Mouse (Mus musculus): ENCODE data around the gene Clps. TPM values are rescaled to one million over a fixed set of nuclear protein-coding genes. Genes with fewer than 3 reads are reported as not detected.
A peak's percentile ranks its signal among the peaks of the same experiment; 100 is the strongest.

Clps gene
- total RNA-seq, 2 experiments from 2014 or later: not detected

GRCm38 (mm10) chr17:28521920-28522319 is 38.6 kb downstream of the Clps start:
- no peak for TF ChIP-seq CTCF (conservative IDR thresholded peaks at IDR 0.05)
- Histone ChIP-seq H3K4me3 (peak overlapping the region; percentile 84), H3K27ac (peak overlapping the region; percentile 100)
- DNase-seq (ENCODE audit: low spot score in 2 of 2): no peak

DNA sequence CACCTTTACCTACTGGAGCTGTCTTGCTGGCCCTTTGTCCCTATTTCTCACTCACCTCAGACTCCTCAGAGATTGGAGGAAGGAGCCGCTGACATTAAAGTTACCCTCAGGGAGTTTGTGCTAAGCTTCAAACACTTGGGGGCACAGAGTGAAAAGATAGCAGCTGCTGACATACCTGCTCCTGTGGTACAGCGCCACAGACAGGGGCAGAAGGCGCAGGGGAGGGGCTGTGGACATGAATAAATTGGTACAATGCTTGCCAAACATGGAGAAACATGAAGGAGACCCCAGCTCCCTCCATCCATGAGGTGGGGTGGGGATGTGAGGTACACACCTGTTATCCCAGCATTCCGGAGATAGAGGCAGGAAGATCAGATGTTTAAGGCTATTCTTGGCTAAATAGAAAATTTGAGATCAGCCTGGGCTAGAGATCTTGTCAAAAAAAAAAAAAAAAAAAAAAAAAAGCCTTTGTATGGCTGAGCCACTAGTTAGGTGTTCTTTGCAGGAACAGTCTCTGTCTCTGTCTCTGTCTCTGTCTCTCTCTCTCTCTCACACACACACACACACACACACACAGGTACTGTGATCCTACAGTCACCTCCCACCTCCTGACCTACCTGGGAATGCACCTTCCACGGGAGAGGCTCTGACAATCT is 39.4 kb downstream of the Clps start:
- Histone ChIP-seq H3K4me3 (no peak overlapping the region), H3K27ac (peak overlapping the region; percentile 100)
- TF ChIP-seq CTCF (conservative IDR thresholded peaks at IDR 0.05): no peak
- DNase-seq (ENCODE audit: low spot score in 2 of 2): no peak

- Histone ChIP-seq H3K27ac (peak overlapping the region; percentile 100), H3K4me3 (no peak overlapping the region)
- TF ChIP-seq CTCF (conservative IDR thresholded peaks at IDR 0.05): no peak
- no peak for DNase-seq (ENCODE audit: low spot score in 2 of 2)
Observed at GRCm38 (mm10) chr17:28520561-28520960, 40.0 kb downstream of the Clps start.

DNA sequence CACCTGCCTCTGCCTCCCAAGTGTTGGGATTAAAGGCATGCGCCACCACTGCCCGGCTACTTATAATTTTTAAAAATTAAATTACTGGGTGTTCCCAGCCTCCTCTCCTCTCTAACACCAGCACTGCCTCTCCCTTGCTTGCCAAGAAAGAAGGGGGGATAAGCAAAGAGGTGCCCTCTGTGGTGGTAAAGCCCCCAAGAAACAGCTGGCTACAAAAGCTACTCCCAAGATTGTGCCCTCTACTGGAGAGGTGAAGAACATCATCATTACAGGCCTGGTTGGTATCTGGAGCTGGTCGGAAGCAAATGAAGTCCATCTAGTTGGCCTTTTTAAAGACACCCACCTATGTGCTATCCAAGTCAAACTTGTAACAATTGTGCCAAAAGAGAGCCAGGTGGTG is 40.7 kb downstream of the Clps start:
- H3K27ac ChIP-seq: peak overlapping the region; percentile 100; the same call in 1 of the 2 replicates
- no peak overlapping the region for H3K4me3 ChIP-seq
- no peak for DNase-seq (ENCODE audit: low spot score in 2 of 2)
- TF ChIP-seq CTCF (conservative IDR thresholded peaks at IDR 0.05): peak; percentile 75

GRCm38 (mm10) chr17:28518615-28519071 is 41.9 kb downstream of the Clps start:
- peak overlapping the region; percentile 99 for H3K27ac ChIP-seq
- H3K4me3 ChIP-seq: peak overlapping the region; percentile 58
- DNase-seq (ENCODE audit: low spot score in 2 of 2): no peak
- no peak for TF ChIP-seq CTCF (conservative IDR thresholded peaks at IDR 0.05)

- Histone ChIP-seq H3K4me3 (peak overlapping the region; percentile 58), H3K27ac (peak overlapping the region; percentile 99)
- no peak for TF ChIP-seq CTCF (conservative IDR thresholded peaks at IDR 0.05)
- peak; percentile 86 to 94 for DNase-seq (ENCODE audit: low spot score in 2 of 2)
Observed at GRCm38 (mm10) chr17:28517956-28518614, 42.5 kb downstream of the Clps start.

GRCm38 (mm10) chr17:28517441-28517955 is 43.1 kb downstream of the Clps start, which contains the start of gene Fkbp5:
TSS of gene Fkbp5 (minus strand) at chr17:28517527.
- DNase-seq (ENCODE audit: low spot score in 2 of 2): peak; percentile 39 to 54
- Histone ChIP-seq H3K27ac (peak within 1 kb of the TSS; percentile 99), H3K4me3 (peak within 1 kb of the TSS; percentile 58)
- no peak for TF ChIP-seq CTCF (conservative IDR thresholded peaks at IDR 0.05)

GRCm38 (mm10) chr17:28516881-28517280 is 43.7 kb downstream of the Clps start:
- Histone ChIP-seq H3K4me3 (peak overlapping the region; percentile 58; the same call in 1 of the 2 replicates), H3K27ac (peak overlapping the region; percentile 99)
- 0 out of 2 replicates have a peak, but pooled peaks have one; percentile 7 for TF ChIP-seq CTCF (conservative IDR thresholded peaks at IDR 0.05)

DNA sequence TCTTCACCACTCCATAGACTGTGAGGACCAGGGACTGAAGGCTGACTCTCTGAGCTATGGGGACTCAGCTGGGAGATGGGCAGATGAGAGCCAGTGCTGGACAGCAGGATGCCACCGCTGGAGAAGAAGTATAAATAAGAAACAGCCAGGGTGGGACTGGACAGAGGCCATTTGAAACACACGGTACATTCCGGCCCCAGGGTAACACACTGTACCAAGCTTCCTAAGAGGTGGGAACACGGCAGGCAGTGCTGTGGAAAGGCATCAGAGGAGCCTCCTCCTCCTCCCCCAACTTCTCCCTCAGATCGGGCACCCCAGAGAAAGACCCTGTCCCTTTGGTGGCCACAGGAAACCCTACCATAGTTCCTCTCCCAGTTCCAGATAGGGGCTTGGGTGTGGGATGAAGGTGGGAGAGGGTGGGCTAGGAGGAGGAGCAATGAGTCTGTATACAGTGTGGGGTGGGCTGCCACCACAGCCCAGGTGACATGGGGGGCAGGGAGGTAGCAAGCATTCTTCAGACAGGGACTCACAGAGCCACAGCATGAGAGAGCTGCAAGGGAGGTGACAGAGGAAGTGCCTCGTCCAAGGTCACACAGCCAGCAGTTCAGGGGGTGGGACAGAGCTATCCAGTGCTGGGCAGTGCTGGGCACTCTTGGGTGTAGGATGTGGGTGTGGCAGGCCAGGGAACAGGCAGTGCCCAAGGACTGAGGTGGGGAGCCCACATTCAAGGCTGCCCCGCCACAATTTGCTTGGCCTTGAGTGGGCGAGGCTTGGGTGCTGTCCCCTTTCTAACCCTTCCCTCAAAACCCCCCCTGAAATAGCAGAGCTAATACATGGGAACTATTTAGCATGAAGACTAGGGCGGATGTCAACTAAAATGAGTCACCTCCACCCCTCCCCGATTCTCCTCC is 44.9 kb downstream of the Clps start:
- Histone ChIP-seq H3K27ac (peak overlapping the region; percentile 32; the same call in 1 of the 2 replicates), H3K4me3 (no peak overlapping the region)
- no peak for DNase-seq (ENCODE audit: low spot score in 2 of 2)
- TF ChIP-seq CTCF (conservative IDR thresholded peaks at IDR 0.05): no peak

More at GRCm38 (mm10) chr17:28516881-28517280, 43.7 kb downstream of the Clps start:
- no peak for DNase-seq (ENCODE audit: low spot score in 2 of 2)

DNA sequence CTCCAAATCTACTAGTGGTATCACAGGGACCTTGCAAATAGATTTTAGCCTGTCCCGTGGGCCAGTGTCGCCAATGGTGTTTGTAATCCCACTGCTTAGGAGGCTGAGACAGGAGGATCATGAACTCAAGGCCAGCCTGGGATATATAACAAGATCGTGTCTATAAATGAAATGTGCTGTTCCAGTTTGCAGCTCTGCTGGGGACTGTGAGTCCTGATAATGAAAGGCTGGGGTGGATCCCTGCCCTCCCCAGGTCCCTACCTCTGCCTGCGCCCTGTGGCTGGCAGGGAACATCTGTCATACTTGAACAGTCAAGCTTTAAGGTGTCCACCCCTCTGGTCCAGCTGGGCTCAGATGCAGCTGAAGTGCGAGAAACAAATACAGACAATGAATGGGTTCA is 46.0 kb downstream of the Clps start:
- Histone ChIP-seq H3K27ac (peak overlapping the region; percentile 62; the same call in 1 of the 2 replicates), H3K4me3 (no peak overlapping the region)
- TF ChIP-seq CTCF (conservative IDR thresholded peaks at IDR 0.05): no peak
- DNase-seq (ENCODE audit: low spot score in 2 of 2): no peak

DNA sequence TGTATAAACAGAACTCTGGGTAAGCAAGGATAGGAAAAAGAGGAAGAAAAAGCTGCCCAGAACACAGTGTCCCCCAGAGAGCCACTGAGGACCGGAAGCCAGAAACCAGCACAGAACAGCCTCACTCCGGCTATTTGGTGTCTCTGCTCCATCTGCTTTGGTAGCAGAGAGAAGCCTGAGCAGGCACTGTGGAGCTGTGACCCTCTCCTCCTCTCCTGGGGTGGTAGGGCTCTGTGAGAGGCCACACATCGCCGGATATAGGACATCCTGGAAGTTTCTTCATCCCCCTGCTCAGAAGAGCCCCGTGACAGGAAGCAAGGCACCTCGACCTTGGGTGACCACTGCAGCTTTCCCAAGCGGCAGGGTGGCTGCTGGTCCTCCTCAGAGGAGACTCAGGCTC is 46.7 kb downstream of the Clps start:
- Histone ChIP-seq H3K4me3 (no peak overlapping the region), H3K27ac (peak overlapping the region; percentile 62; the same call in 1 of the 2 replicates)
- no peak for DNase-seq (ENCODE audit: low spot score in 2 of 2)
- no peak for TF ChIP-seq CTCF (conservative IDR thresholded peaks at IDR 0.05)

GRCm38 (mm10) chr17:28513337-28513736 is 47.2 kb downstream of the Clps start:
- DNase-seq (ENCODE audit: low spot score in 2 of 2): no peak
- Histone ChIP-seq H3K27ac (peak overlapping the region; percentile 62; the same call in 1 of the 2 replicates), H3K4me3 (no peak overlapping the region)
- no peak for TF ChIP-seq CTCF (conservative IDR thresholded peaks at IDR 0.05)

Measured in layer of hippocampus, adult 2 months (tissue).